Mouse (Mus musculus) liver, embryonic 12.5 days (tissue): ENCODE results near the gene 1700030J22Rik. TPM values are rescaled to one million over a fixed set of nuclear protein-coding genes. Genes with fewer than 3 reads are reported as not detected.

ENCODE experiments used
- ATAC-seq: fragments of 200-750 bp; cut with Nextera tagmentation; 2 replicates; pipeline ENCODE4 v1.8.0; 2017; ENCODE audit warnings: moderate number of reproducible peaks, mild to moderate bottlenecking, moderate library complexity
- H3K27ac ChIP-seq: fragments of 300-500 bp; sonication (generic); 2 replicates; pipeline ENCODE4 v1.5.1; 2016; ENCODE audit warnings: mild to moderate bottlenecking
- H3K27me3 ChIP-seq: fragments of 300-500 bp; sonication (generic); replicated peaks from 2 replicates; pipeline ENCODE4 v1.6.1; 2016; ENCODE audit warnings: mild to moderate bottlenecking, moderate library complexity
- H3K36me3 ChIP-seq: fragments of 300-500 bp; sonication (generic); 2 replicates; pipeline ENCODE4 v1.6.1; 2016; ENCODE audit warnings: mild to moderate bottlenecking, moderate library complexity
- H3K4me1 ChIP-seq: fragments of 300-500 bp; sonication (generic); 2 replicates; pipeline ENCODE4 v1.6.1; 2016
- H3K4me2 ChIP-seq: fragments of 300-500 bp; sonication (generic); 2 replicates; pipeline ENCODE4 v1.6.1; 2016; ENCODE audit warnings: mild to moderate bottlenecking, moderate library complexity
- H3K4me3 ChIP-seq: fragments of 300-500 bp; sonication (generic); 2 replicates; pipeline ENCODE4 v1.5.1; 2016; ENCODE audit warnings: mild to moderate bottlenecking, moderate library complexity
- H3K9ac ChIP-seq: fragments of 300-500 bp; sonication (generic); 2 replicates; pipeline ENCODE4 v1.6.1; 2016; ENCODE audit warnings: mild to moderate bottlenecking, moderate library complexity
- H3K9me3 ChIP-seq: fragments of 300-500 bp; sonication (generic); replicated peaks from 2 replicates; pipeline ENCODE4 v1.6.1; 2016; ENCODE audit warnings: mild to moderate bottlenecking, moderate library complexity
- WGBS: fragments of 180-500 bp; shearing (Covaris S2); methylation state at CpG from one replicate; pipeline ENCODE4 v1.1.7; 2016; ENCODE audit not compliant: insufficient replicate concordance; 5-methylcytosine and 5-hydroxymethylcytosine counted together
- polyA plus RNA-seq: library from polyadenylated mRNA; unstranded; fragments of >200 nt; fragmentation: Nextera tagmentation; extraction: Ambion mirVana; gene quantifications from 2 replicates; pipeline ENCODE4 v1.2.1, GENCODE M21; 2016

1700030J22Rik gene
- polyA plus RNA-seq = 0.66 and 0.92 TPM in 2 replicates

DNA sequence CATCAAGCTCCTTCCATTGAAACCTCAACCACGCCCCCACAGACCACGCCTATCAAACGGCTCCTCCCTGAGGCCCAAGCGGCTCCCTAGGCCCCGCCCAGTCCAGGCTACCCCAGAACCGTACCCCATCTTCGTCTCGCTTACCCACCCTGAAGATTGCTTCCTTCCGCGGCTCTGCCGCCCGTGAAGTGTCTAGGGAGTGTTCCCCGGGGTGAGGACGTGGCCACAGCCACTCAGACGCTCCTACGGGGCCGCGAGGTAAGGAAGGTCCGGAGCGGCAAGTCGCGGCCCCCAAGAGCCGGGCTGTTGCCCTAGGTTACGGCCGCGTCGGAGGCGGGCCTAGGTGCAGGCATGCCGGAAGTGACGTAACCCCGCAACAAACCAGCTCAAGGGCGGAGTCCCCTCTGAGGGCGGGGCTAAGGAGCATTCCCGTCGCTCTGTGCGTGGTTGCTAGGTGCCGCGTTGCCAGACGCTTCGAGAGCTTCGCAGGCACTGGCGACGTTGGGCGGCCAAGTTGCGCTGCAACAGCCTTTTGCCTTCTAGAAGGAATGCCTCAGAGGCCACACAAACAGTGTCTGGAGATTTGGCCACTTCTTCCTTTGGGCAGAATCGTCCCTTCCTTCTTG lies at the start of gene 1700030J22Rik:
1700030J22Rik (minus strand) TSS at position 329 of the 626 bp plus-strand sequence.
- Histone ChIP-seq H3K9me3 (no peaks in the 10 kb centered on the region), H3K4me1 (peaks cover 23% of the 10 kb centered on the region), H3K27me3 (peaks cover 15% of the 10 kb centered on the region; the same call in 1 of the 2 replicates), H3K4me3 (peak within 1 kb of the TSS; percentile 80), H3K4me2 (peak within 1 kb of the TSS; percentile 85), H3K27ac (no peak within 1 kb of the TSS), H3K9ac (peak within 1 kb of the TSS; percentile 72), H3K36me3 (peaks cover 22% of the 10 kb centered on the region)
- peak; percentile 98 for ATAC-seq
- WGBS = under 1% methylated on average over 46 of the region's 46 CpGs

DNA sequence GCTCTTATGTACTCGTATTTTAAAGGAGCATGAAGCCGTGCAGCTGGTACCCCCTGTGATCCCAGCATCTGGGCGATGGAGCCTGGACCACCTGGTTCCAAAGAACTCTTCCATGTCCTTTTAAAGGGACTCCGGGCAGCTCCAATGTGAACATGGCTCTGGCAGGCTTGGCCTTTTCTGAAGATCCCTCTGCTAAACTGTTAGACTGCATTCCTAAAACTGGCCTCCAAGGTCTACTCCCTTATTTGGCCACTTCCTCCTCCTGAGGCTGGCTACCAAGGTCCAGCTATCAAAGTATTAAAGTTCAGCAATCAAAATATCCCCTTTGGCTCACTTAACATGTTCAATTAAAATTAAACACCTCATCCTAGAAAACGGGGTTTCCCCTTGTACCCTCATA lies 48.8 kb upstream of the 1700030J22Rik start:
- no peak for ATAC-seq
- no peaks in the 10 kb centered on the region for H3K36me3 ChIP-seq
- peaks cover 14% of the 10 kb centered on the region for H3K4me1 ChIP-seq
- H3K27me3 ChIP-seq = no peaks in the 10 kb centered on the region
- no peak overlapping the region for H3K27ac ChIP-seq
- no peak overlapping the region for H3K9ac ChIP-seq
- WGBS = 70% methylated on average over 5 of the region's 5 CpGs
- no peaks in the 10 kb centered on the region for H3K9me3 ChIP-seq
- H3K4me2 ChIP-seq = no peak overlapping the region
- no peak overlapping the region for H3K4me3 ChIP-seq

GRCm38 (mm10) chr8:117022297-117022993 lies 43.7 kb upstream of the 1700030J22Rik start:
- H3K27ac ChIP-seq = no peak overlapping the region
- H3K36me3 ChIP-seq = no peaks in the 10 kb centered on the region
- H3K4me1 ChIP-seq = no peaks in the 10 kb centered on the region
- no peak overlapping the region for H3K4me2 ChIP-seq
- H3K9ac ChIP-seq = no peak overlapping the region
- peaks cover 3% of the 10 kb centered on the region; the same call in 1 of the 2 replicates for H3K27me3 ChIP-seq
- H3K9me3 ChIP-seq = no peaks in the 10 kb centered on the region
- whole genome bisulfite sequencing = 70% methylated on average over 1 of the region's 1 CpGs
- no peak overlapping the region for H3K4me3 ChIP-seq
- no peak for ATAC-seq

- Histone ChIP-seq H3K27ac (no peak overlapping the region), H3K27me3 (peaks cover 24% of the 10 kb centered on the region), H3K4me3 (no peak overlapping the region), H3K9me3 (no peaks in the 10 kb centered on the region), H3K9ac (no peak overlapping the region), H3K4me2 (no peak overlapping the region), H3K36me3 (no peaks in the 10 kb centered on the region), H3K4me1 (no peaks in the 10 kb centered on the region)
- 72% methylated on average over 18 of the region's 18 CpGs for WGBS
- ATAC-seq = no peak
Measured at GRCm38 (mm10) chr8:117019323-117020275, 40.8 kb upstream of the 1700030J22Rik start.

- no peaks in the 10 kb centered on the region for H3K36me3 ChIP-seq
- no peak overlapping the region for H3K4me3 ChIP-seq
- peaks cover 26% of the 10 kb centered on the region for H3K27me3 ChIP-seq
- H3K9me3 ChIP-seq = no peaks in the 10 kb centered on the region
- no peak overlapping the region for H3K27ac ChIP-seq
- WGBS = 80% methylated on average over 4 of the region's 4 CpGs
- H3K4me2 ChIP-seq = no peak overlapping the region
- H3K4me1 ChIP-seq = no peaks in the 10 kb centered on the region
- ATAC-seq = no peak
- no peak overlapping the region for H3K9ac ChIP-seq
Measured at GRCm38 (mm10) chr8:117017896-117018295, 39.1 kb upstream of the 1700030J22Rik start.

- WGBS = 61% methylated on average over 8 of the region's 8 CpGs
- H3K9ac ChIP-seq = no peak overlapping the region
- no peak for ATAC-seq
- peaks cover 26% of the 10 kb centered on the region for H3K27me3 ChIP-seq
- H3K4me3 ChIP-seq = no peak overlapping the region
- H3K9me3 ChIP-seq = no peaks in the 10 kb centered on the region
- H3K27ac ChIP-seq = no peak overlapping the region
- no peak overlapping the region for H3K4me2 ChIP-seq
- no peaks in the 10 kb centered on the region for H3K36me3 ChIP-seq
- H3K4me1 ChIP-seq = no peaks in the 10 kb centered on the region
Measured at GRCm38 (mm10) chr8:117017006-117017405, 38.2 kb upstream of the 1700030J22Rik start.

GRCm38 (mm10) chr8:117015670-117016069 lies 36.9 kb upstream of the 1700030J22Rik start:
- Histone ChIP-seq H3K27ac (no peak overlapping the region), H3K4me3 (no peak overlapping the region), H3K27me3 (peaks cover 26% of the 10 kb centered on the region), H3K9me3 (no peaks in the 10 kb centered on the region), H3K4me2 (no peak overlapping the region), H3K4me1 (no peaks in the 10 kb centered on the region), H3K9ac (no peak overlapping the region), H3K36me3 (no peaks in the 10 kb centered on the region)
- WGBS = 42% methylated on average over 4 of the region's 4 CpGs
- no peak for ATAC-seq

- no peak for ATAC-seq
- no peak overlapping the region for H3K27ac ChIP-seq
- no peaks in the 10 kb centered on the region for H3K9me3 ChIP-seq
- no peak overlapping the region for H3K9ac ChIP-seq
- H3K4me1 ChIP-seq = no peaks in the 10 kb centered on the region
- peaks cover 17% of the 10 kb centered on the region for H3K27me3 ChIP-seq
- WGBS = 76% methylated on average over 9 of the region's 9 CpGs
- H3K4me3 ChIP-seq = no peak overlapping the region
- no peaks in the 10 kb centered on the region for H3K36me3 ChIP-seq
- no peak overlapping the region for H3K4me2 ChIP-seq
Measured at GRCm38 (mm10) chr8:117011366-117011765, 32.6 kb upstream of the 1700030J22Rik start.

DNA sequence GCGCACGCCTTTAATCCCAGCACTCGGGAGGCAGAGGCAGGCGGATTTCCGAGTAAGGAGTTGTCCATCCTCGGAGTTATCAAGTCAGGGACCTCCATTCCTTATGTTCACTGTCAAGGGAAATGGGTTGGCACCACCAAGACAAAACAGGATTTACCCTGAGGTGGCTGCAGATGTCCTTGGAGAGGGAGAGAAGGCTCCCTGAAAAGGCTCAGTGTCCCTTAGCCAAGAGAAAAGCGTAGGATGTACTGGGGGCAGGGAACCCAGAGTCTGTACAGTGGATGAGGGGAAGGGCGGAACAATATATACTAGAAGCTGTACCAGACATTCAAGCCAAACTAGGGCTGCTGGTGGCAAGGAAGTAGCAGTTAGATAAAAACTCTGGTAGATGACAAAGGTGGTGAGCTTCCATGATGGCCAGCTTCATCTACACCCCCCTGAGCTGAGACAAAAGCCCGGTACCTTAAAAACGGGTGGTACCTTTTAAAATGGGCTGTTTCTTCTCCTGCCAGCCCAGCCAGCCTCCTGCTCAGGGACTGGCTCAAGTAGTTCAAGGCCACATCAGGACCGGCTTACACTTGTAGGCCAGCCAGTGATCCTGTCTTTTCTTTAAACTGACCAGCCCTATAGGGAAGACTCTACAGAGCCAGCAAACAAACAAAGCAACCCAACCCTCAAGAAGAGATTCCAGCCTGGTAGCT lies 15.4 kb upstream of the 1700030J22Rik start:
- Histone ChIP-seq H3K9ac (peak overlapping the region; percentile 36; the same call in 1 of the 2 replicates), H3K4me2 (peak overlapping the region; percentile 95), H3K4me1 (peaks cover 32% of the 10 kb centered on the region), H3K27ac (no peak overlapping the region), H3K9me3 (no peaks in the 10 kb centered on the region), H3K4me3 (peak overlapping the region; percentile 69), H3K27me3 (peaks cover 5% of the 10 kb centered on the region; the same call in 1 of the 2 replicates), H3K36me3 (peaks cover 9% of the 10 kb centered on the region)
- 48% methylated on average over 11 of the region's 11 CpGs for WGBS
- no peak for ATAC-seq

GRCm38 (mm10) chr8:116993095-116993867 lies 14.5 kb upstream of the 1700030J22Rik start, which contains the start of gene Gcsh:
Gene Gcsh (minus strand): TSS chr8:116993537.
- Histone ChIP-seq H3K9ac (peak within 1 kb of the TSS; percentile 74), H3K27me3 (no peaks in the 10 kb centered on the region), H3K4me2 (peak within 1 kb of the TSS; percentile 95), H3K4me3 (peak within 1 kb of the TSS; percentile 69), H3K36me3 (peaks cover 18% of the 10 kb centered on the region), H3K4me1 (peaks cover 32% of the 10 kb centered on the region), H3K9me3 (no peaks in the 10 kb centered on the region), H3K27ac (peak within 1 kb of the TSS; percentile 71)
- ATAC-seq = peak; percentile 99
- WGBS = under 1% methylated on average over 56 of the region's 56 CpGs
